Mouse (Mus musculus) heart, adult 2 months (tissue): ENCODE results near the gene Fads2.

Source experiments
- CTCF ChIP-seq: fragments of 200-600 bp; IDR thresholded peaks from 2 replicates; pipeline ENCODE4 v1.8.1; 2022; ENCODE audit warnings: antibody characterized with exemption, mild to moderate bottlenecking, moderate library complexity
- EP300 ChIP-seq: fragments of 200-500 bp; IDR thresholded peaks from 2 replicates; pipeline ENCODE4 v1.6.1; 2011; ENCODE audit warnings: low read depth, low read length, control low read depth; ENCODE audit not compliant: insufficient read depth

DNA sequence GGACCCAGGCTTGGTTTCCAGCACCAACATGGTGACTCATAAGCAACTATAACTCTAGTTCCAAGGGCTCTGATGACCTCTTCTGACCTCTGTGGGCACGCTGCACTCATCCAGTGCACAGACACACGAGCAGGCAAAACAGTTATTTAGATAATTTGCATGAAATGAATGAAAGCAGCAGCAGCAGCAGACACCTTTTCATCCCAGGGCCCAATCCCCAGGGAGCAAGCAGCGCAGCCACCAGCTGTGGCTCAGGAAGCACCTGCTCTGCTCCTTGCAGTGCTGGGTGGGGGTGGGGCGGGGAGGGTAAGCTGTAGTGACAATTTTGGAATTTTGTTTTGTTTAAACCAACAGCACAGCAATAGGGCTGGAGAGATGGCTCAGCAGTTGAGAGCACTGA, 29.7 kb downstream of the Fads2 start:
- TF ChIP-seq EP300 (no peak), CTCF (no peak)
